In genomic region chr11:108082673-108083072, GRCm38 (mm10) we compare ENCODE assay signal across 25 mouse cellular contexts.
"Had no signal": no experiment of that assay in that cellular context is flagged by ENCODE, and none has a peak within 500 bp of the region (broad histone marks: within the 10 kb centered on the region; RNA-seq: fewer than 3 reads in every experiment).

No protein-coding gene starts in this region.

- H3K27ac ChIP-seq: gastrocnemius, adult 2 months; heart, adult 2 months; heart, embryonic 13.5 days; heart, embryonic 15.5 days; hindbrain, embryonic 10.5 days; hindbrain, embryonic 12.5 days; hindbrain, embryonic 14.5 days; intestine, embryonic 15.5 days; layer of hippocampus, adult 2 months; left cerebral cortex, adult 2 months; limb, embryonic 10.5 days; limb, embryonic 12.5 days had no signal

- H3K9me3 ChIP-seq: heart, embryonic 13.5 days; heart, embryonic 15.5 days; hindbrain, embryonic 10.5 days; hindbrain, embryonic 12.5 days; intestine, embryonic 15.5 days; limb, embryonic 10.5 days; limb, embryonic 12.5 days had no signal

- H3K27me3 ChIP-seq: heart, embryonic 13.5 days; heart, embryonic 15.5 days; hindbrain, embryonic 12.5 days; intestine, embryonic 15.5 days; limb, embryonic 12.5 days had no signal

- H3K9ac ChIP-seq: heart, embryonic 13.5 days; heart, embryonic 15.5 days; hindbrain, embryonic 12.5 days; hindbrain, embryonic 14.5 days; intestine, embryonic 15.5 days; limb, embryonic 12.5 days had no signal

- DNase-seq: gastrocnemius, adult 2 months; gastrocnemius, postnatal 10 days; gastrocnemius, postnatal 25 days; heart, adult 2 months; heart, postnatal 14 days; heart, postnatal 4 days; kidney, adult 18-20 months; kidney, adult 8-10 months; kidney, postnatal 25 days; liver had no signal

- H3K4me1 ChIP-seq: hindbrain, embryonic 10.5 days; hindbrain, embryonic 12.5 days; intestine, embryonic 15.5 days had no signal

- H3K36me3 ChIP-seq: heart, embryonic 13.5 days; heart, embryonic 15.5 days; hindbrain, embryonic 10.5 days; hindbrain, embryonic 12.5 days; intestine, embryonic 15.5 days; limb, embryonic 10.5 days; limb, embryonic 12.5 days had no signal

- ATAC-seq: forebrain, embryonic 16.5 days; hindbrain, embryonic 16.5 days; inflammation-experienced regulatory T-cells, adult 6 months; intestine, embryonic 15.5 days; intestine, postnatal 0 days had no signal

- H3K4me3 ChIP-seq: gastrocnemius, adult 2 months; heart, adult 2 months; heart, embryonic 13.5 days; heart, embryonic 15.5 days; hindbrain, embryonic 10.5 days; hindbrain, embryonic 12.5 days; intestine, embryonic 15.5 days; layer of hippocampus, adult 2 months; left cerebral cortex, adult 2 months; limb, embryonic 10.5 days; limb, embryonic 12.5 days had no signal

- H3K4me2 ChIP-seq: heart, embryonic 11.5 days; heart, embryonic 13.5 days; heart, embryonic 15.5 days; hindbrain, embryonic 12.5 days; hindbrain, embryonic 14.5 days; intestine, embryonic 15.5 days; limb, embryonic 12.5 days had no signal
